In genomic region chr2:178142291-178143023, GRCm38 (mm10) we compare ENCODE assay signal across 9 mouse cellular contexts. TPM values are rescaled to one million over a fixed set of nuclear protein-coding genes. Genes with fewer than 3 reads are reported as not detected.
DNase-seq lines count a peak whose midpoint lies in the region; ATAC-seq and TF ChIP-seq lines count a peak whose summit lies in the region.
"Had no signal": no experiment of that assay in that cellular context is flagged by ENCODE, and none has a peak within 500 bp of the region (broad histone marks: within the 10 kb centered on the region; RNA-seq: fewer than 3 reads in every experiment).

No protein-coding gene starts in this region.

- H3K27ac ChIP-seq in heart, embryonic 11.5 days (ENCODE audit: low read depth, low read length), result no peak overlapping the region
- no peak overlapping the region for H3K27ac ChIP-seq in heart, adult 2 months
- no peak overlapping the region for H3K27ac ChIP-seq in limb, embryonic 11.5 days (replicated peaks; ENCODE audit: low read depth, low read length)
- no peak overlapping the region for H3K27ac ChIP-seq in stomach, postnatal 0 days (replicated peaks)

- intact Hi-C loops in heart, adult 2 months (cut with DNase I), result no loop called here

- H3K4me3 ChIP-seq in heart, embryonic 11.5 days (ENCODE audit: low read depth, low read length), result peak overlapping the region; percentile 35
- no peak overlapping the region for H3K4me3 ChIP-seq in heart, adult 2 months
- peak overlapping the region; percentile 39 for H3K4me3 ChIP-seq in limb, embryonic 11.5 days (ENCODE audit: low read depth, low read length)
- peak overlapping the region; percentile 10; the same call in 1 of the 2 replicates for H3K4me3 ChIP-seq in stomach, postnatal 0 days (ENCODE audit: low read depth, low read length)

- peak overlapping the region; percentile 59 for H3K4me2 ChIP-seq in heart, embryonic 11.5 days
- peak overlapping the region; percentile 91 for H3K4me2 ChIP-seq in limb, embryonic 11.5 days (ENCODE audit: low read depth, severe bottlenecking)
- peak overlapping the region; percentile 38; the same call in 1 of the 2 replicates for H3K4me2 ChIP-seq in stomach, postnatal 0 days (replicated peaks; ENCODE audit: low read depth)

- no peak for TF ChIP-seq EP300 in heart, adult 2 months (IDR thresholded peaks at IDR 0.05; ENCODE audit: insufficient read depth, low read depth, low read length)
- TF ChIP-seq EP300 in stomach, postnatal 0 days (optimal IDR thresholded peaks at IDR 0.05), result no peak

- ATAC-seq in heart, embryonic 11.5 days (replicated peaks; ENCODE audit: insufficient number of reproducible peaks, low FRiP score, low TSS enrichment), result 0 out of 2 replicates have a peak, but pooled peaks have one; percentile 21
- ATAC-seq in limb, embryonic 11.5 days (ENCODE audit: insufficient number of reproducible peaks, low FRiP score, low TSS enrichment, low read depth), result peak; percentile 20; the same call in 1 of the 2 replicates
- no peak for ATAC-seq in stomach, postnatal 0 days (ENCODE audit: low FRiP score, low TSS enrichment)

- no peaks in the 10 kb centered on the region for H3K79me2 ChIP-seq in heart, adult 2 months (replicated peaks; ENCODE audit: control insufficient read depth, insufficient read depth, low read length)

- TF ChIP-seq POLR2A in heart, adult 2 months (IDR thresholded peaks at IDR 0.05; ENCODE audit: insufficient read depth, low read depth, low read length), result no peak

- H3K4me1 ChIP-seq in heart, embryonic 11.5 days (ENCODE audit: control insufficient read depth, insufficient read depth, low read length), result 0 out of 2 replicates have a peak, but pooled peaks cover 3% of the 10 kb centered on the region
- H3K4me1 ChIP-seq in heart, adult 2 months (ENCODE audit: control insufficient read depth, insufficient read depth, low read length), result no peaks in the 10 kb centered on the region
- H3K4me1 ChIP-seq in limb, embryonic 11.5 days (ENCODE audit: control insufficient read depth, insufficient read depth, low read length), result peaks cover 11% of the 10 kb centered on the region
- no peaks in the 10 kb centered on the region for H3K4me1 ChIP-seq in stomach, postnatal 0 days (replicated peaks; ENCODE audit: control insufficient read depth, insufficient read depth)

- peaks cover 68% of the 10 kb centered on the region for H3K27me3 ChIP-seq in heart, embryonic 11.5 days (ENCODE audit: control insufficient read depth, insufficient read depth, low read length)
- H3K27me3 ChIP-seq in heart, adult 2 months (ENCODE audit: control insufficient read depth, insufficient read depth, low read length), result peaks cover 6% of the 10 kb centered on the region; the same call in 1 of the 2 replicates
- no peaks in the 10 kb centered on the region for H3K27me3 ChIP-seq in limb, embryonic 11.5 days (ENCODE audit: control insufficient read depth, insufficient read depth, low read length)
- H3K27me3 ChIP-seq in stomach, postnatal 0 days (ENCODE audit: control insufficient read depth, insufficient read depth, low read length), result no peaks in the 10 kb centered on the region

- no peaks in the 10 kb centered on the region for H3K36me3 ChIP-seq in heart, embryonic 11.5 days (ENCODE audit: control insufficient read depth, insufficient read depth, low read length)
- no peaks in the 10 kb centered on the region for H3K36me3 ChIP-seq in heart, adult 2 months (ENCODE audit: control insufficient read depth, insufficient read depth, low read length)
- H3K36me3 ChIP-seq in limb, embryonic 11.5 days (ENCODE audit: control insufficient read depth, insufficient read depth, low read length), result no peaks in the 10 kb centered on the region
- no peaks in the 10 kb centered on the region for H3K36me3 ChIP-seq in stomach, postnatal 0 days (ENCODE audit: control insufficient read depth, insufficient read depth, low read length)

- DNase-seq in heart, adult 2 months, result no peak
- peak; percentile 49 for DNase-seq in right cerebral cortex, adult 18-20 months
- DNase-seq in right cerebral cortex, adult 2 months (ENCODE audit: low spot score in 2 of 2), result no peak
- peak; percentile 56 for DNase-seq in limb, embryonic 11.5 days (ENCODE audit: low spot score)
- no peak for DNase-seq in stomach, postnatal 0 days (ENCODE audit: low spot score)
- no peak for DNase-seq in yolk sac, embryonic 10.5 days (ENCODE audit: low spot score)
- no peak for DNase-seq in gastrocnemius, adult 8-10 months (ENCODE audit: low spot score in 2 of 2)

- 16% methylated on average over 42 of the region's 42 CpGs for WGBS in heart, embryonic 11.5 days (ENCODE audit: insufficient replicate concordance)
- 15% methylated on average over 42 of the region's 42 CpGs for WGBS in heart, adult 2 months
- 5% methylated on average over 39 of the region's 42 CpGs for WGBS in limb, embryonic 11.5 days
- 9% methylated on average over 42 of the region's 42 CpGs for WGBS in stomach, postnatal 0 days

- TF ChIP-seq CTCF in heart, adult 2 months (IDR thresholded peaks at IDR 0.05), result no peak
- TF ChIP-seq CTCF in stomach, postnatal 0 days (IDR thresholded peaks at IDR 0.05; ENCODE audit: low read depth), result no peak

- H3K9me3 ChIP-seq in heart, embryonic 11.5 days (replicated peaks; ENCODE audit: control insufficient read depth, low read length), result no peaks in the 10 kb centered on the region
- H3K9me3 ChIP-seq in limb, embryonic 11.5 days (ENCODE audit: control insufficient read depth, low read length), result no peaks in the 10 kb centered on the region
- no peaks in the 10 kb centered on the region for H3K9me3 ChIP-seq in stomach, postnatal 0 days (ENCODE audit: control insufficient read depth, low read length)

- 0 out of 2 replicates have a peak overlapping the region, but pooled peaks have one; percentile 16 for H3K9ac ChIP-seq in heart, embryonic 11.5 days (ENCODE audit: low read depth, low read length)
- no peak overlapping the region for H3K9ac ChIP-seq in heart, adult 2 months (ENCODE audit: low read depth, low read length)
- H3K9ac ChIP-seq in limb, embryonic 11.5 days (ENCODE audit: low read length), result peak overlapping the region; percentile 74
- no peak overlapping the region for H3K9ac ChIP-seq in stomach, postnatal 0 days (ENCODE audit: low read length)

RNA-seq across cellular contexts. Expression of gene Phactr3, which starts 23.7 kb away (rescaled TPM):
- 11.7 TPM in 2 replicates for polyA plus RNA-seq in heart, embryonic 11.5 days (2014; fragmentation: Nextera tagmentation; extraction: Ambion mirVana)
- total RNA-seq in heart, adult 2 months (2021), result 1 to 10 TPM in 1 of 2 experiments, under 1 TPM in 1; 0.64 to 1.3 TPM
- polyA plus RNA-seq in heart, adult 2 months (2012; rRNA removed), result 0.39 and 1.4 TPM in 2 replicates
- polyA plus RNA-seq in limb, embryonic 11.5 days (2014; fragmentation: Nextera tagmentation; extraction: Ambion mirVana), result 4.2 and 4.3 TPM in 2 replicates
- polyA plus RNA-seq in stomach, postnatal 0 days (2015; fragmentation: Nextera tagmentation; extraction: Ambion mirVana), result 1.7 and 2.8 TPM in 2 replicates
- total RNA-seq in gastrocnemius, adult 8-10 months (2022), result under 1 TPM in 2 of 4 experiments, not detected in 2; 0.24 to 0.31 TPM
- total RNA-seq: common myeloid progenitor, adult 5-6 weeks had no signal

Comparison
In these comparisons a context has a peak if more than half of its experiments do, and no peak if none do; other contexts are left out.
1. H3K9ac ChIP-seq: peak in heart, embryonic 11.5 days (single experiment) and limb, embryonic 11.5 days (single experiment); none in heart, adult 2 months (single experiment) and stomach, postnatal 0 days (single experiment).
2. DNase-seq: peak in right cerebral cortex, adult 18-20 months (single experiment) and limb, embryonic 11.5 days (single experiment); none in heart, adult 2 months (0 of 2), right cerebral cortex, adult 2 months (0 of 2), stomach, postnatal 0 days (single experiment), yolk sac, embryonic 10.5 days (single experiment) and gastrocnemius, adult 8-10 months (0 of 2).
3. H3K4me2 ChIP-seq: peak in every context shown above with its lines; median percentile 91 in limb, embryonic 11.5 days; 59 in heart, embryonic 11.5 days; 38 in stomach, postnatal 0 days.